Mouse (Mus musculus) T-helper 1 cell (primary cell): ENCODE results near the gene Cfap46.
"Not testable (repeated sequence)": the region's sequence is repeated elsewhere in the genome, so short reads cannot be mapped to it uniquely, and the experiment has no call there.

Source experiments
- in situ Hi-C: fragments of 300-600 bp; cut with MboI, MseI; formaldehyde crosslinking; loops from one replicate; pipeline ENCODE4 v1.15.1; 2025; ENCODE audit warnings: high pct_unique_total_duplicates

Cfap46 gene

GRCm38 (mm10) chr7:139663318-139663717 is 20.3 kb downstream of the Cfap46 start:
- in situ Hi-C loops, result no loop called here

- in situ Hi-C loops, result not testable (repeated sequence)
These were observed 23.7 kb downstream of the Cfap46 start for GRCm38 (mm10) chr7:139659901-139660300.

GRCm38 (mm10) chr7:139649698-139650097 is 33.9 kb downstream of the Cfap46 start:
- in situ Hi-C loops, result no loop called here

- in situ Hi-C loops, result no loop called here
These were observed 35.4 kb downstream of the Cfap46 start for GRCm38 (mm10) chr7:139648107-139648824.

- in situ Hi-C loops, result no loop called here
These were observed 50.2 kb downstream of the Cfap46 start for GRCm38 (mm10) chr7:139633393-139633792.

GRCm38 (mm10) chr7:139625156-139625555 is 58.5 kb downstream of the Cfap46 start:
- in situ Hi-C loops, result no loop called here

- in situ Hi-C loops, result no loop called here
These were observed 61.0 kb downstream of the Cfap46 start for GRCm38 (mm10) chr7:139622568-139622967.

GRCm38 (mm10) chr7:139615767-139616766 is 67.5 kb downstream of the Cfap46 start:
- in situ Hi-C loops, result no loop called here

GRCm38 (mm10) chr7:139610328-139610727 is 73.3 kb downstream of the Cfap46 start:
- in situ Hi-C loops, result no loop called here

GRCm38 (mm10) chr7:139595862-139596261 is 87.8 kb downstream of the Cfap46 start:
- in situ Hi-C loops, result no loop called here

- in situ Hi-C loops, result no loop called here
These were observed 88.3 kb downstream of the Cfap46 start for GRCm38 (mm10) chr7:139595311-139595710.

- in situ Hi-C loops, result no loop called here
These were observed 92.3 kb downstream of the Cfap46 start for GRCm38 (mm10) chr7:139591311-139591710.

- in situ Hi-C loops, result no loop called here
These were observed 93.3 kb downstream of the Cfap46 start for GRCm38 (mm10) chr7:139590302-139590701.

- in situ Hi-C loops, result no loop called here
These were observed 95.7 kb downstream of the Cfap46 start for GRCm38 (mm10) chr7:139587919-139588318.

- in situ Hi-C loops, result no loop called here
These were observed 98.3 kb downstream of the Cfap46 start for GRCm38 (mm10) chr7:139585183-139585821.

GRCm38 (mm10) chr7:139584221-139585175 is 99.1 kb downstream of the Cfap46 start:
- in situ Hi-C loops, result no loop called here

GRCm38 (mm10) chr7:139583094-139583737 is 100.4 kb downstream of the Cfap46 start:
- in situ Hi-C loops, result no loop called here

- in situ Hi-C loops, result no loop called here
These were observed 101.0 kb downstream of the Cfap46 start, which contains the start of gene Nkx6-2 for GRCm38 (mm10) chr7:139582595-139582994. TSS of gene Nkx6-2 (minus strand) at chr7:139582797.

GRCm38 (mm10) chr7:139581801-139582571 is 101.6 kb downstream of the Cfap46 start:
- in situ Hi-C loops, result no loop called here
